Mouse (Mus musculus): Measurements from ENCODE around the gene 4931423N10Rik. TPM values are rescaled to one million over a fixed set of nuclear protein-coding genes. Genes with fewer than 3 reads are reported as not detected.
"Not testable (repeated sequence)": the region's sequence is repeated elsewhere in the genome, so short reads cannot be mapped to it uniquely, and the experiment has no call there.

Gene 4931423N10Rik
- not detected in 2 replicates for polyA plus RNA-seq (2016; fragmentation: Nextera tagmentation; extraction: Ambion mirVana)

- no peak within 1 kb of the TSS for H3K9ac ChIP-seq
- H3K4me2 ChIP-seq = no peak within 1 kb of the TSS
- ATAC-seq (ENCODE audit: insufficient number of reproducible peaks, low FRiP score) = no peak
- 77% methylated on average over 15 of the region's 15 CpGs for WGBS
- H3K27ac ChIP-seq (ENCODE audit: poor library complexity, severe bottlenecking) = no peak within 1 kb of the TSS
- H3K4me3 ChIP-seq = no peak within 1 kb of the TSS
- H3K27me3 ChIP-seq (replicated peaks) = no peaks in the 10 kb centered on the region
- peaks cover 8% of the 10 kb centered on the region for H3K4me1 ChIP-seq (replicated peaks)
- no peaks in the 10 kb centered on the region for H3K36me3 ChIP-seq
- H3K9me3 ChIP-seq (replicated peaks) = no peaks in the 10 kb centered on the region
Measured at GRCm38 (mm10) chr2:23207070-23207526, at the start of gene 4931423N10Rik. Gene 4931423N10Rik, plus strand, starts transcription at chr2:23207476.

- ATAC-seq (ENCODE audit: insufficient number of reproducible peaks, low FRiP score) = no peak
- WGBS = 74% methylated on average over 3 of the region's 3 CpGs
Measured at GRCm38 (mm10) chr2:23172305-23172704, 35.0 kb upstream of the 4931423N10Rik start.

GRCm38 (mm10) chr2:23194366-23194765 is 12.9 kb upstream of the 4931423N10Rik start:
- no peaks in the 10 kb centered on the region for H3K4me1 ChIP-seq (replicated peaks)
- H3K36me3 ChIP-seq = peaks cover 59% of the 10 kb centered on the region
- 83% methylated on average over 1 of the region's 1 CpGs for WGBS
- no peak overlapping the region for H3K4me2 ChIP-seq
- H3K27me3 ChIP-seq (replicated peaks) = no peaks in the 10 kb centered on the region
- no peak overlapping the region for H3K27ac ChIP-seq (ENCODE audit: poor library complexity, severe bottlenecking)
- H3K9me3 ChIP-seq (replicated peaks) = no peaks in the 10 kb centered on the region
- H3K9ac ChIP-seq = no peak overlapping the region
- ATAC-seq (ENCODE audit: insufficient number of reproducible peaks, low FRiP score) = no peak
- H3K4me3 ChIP-seq = no peak overlapping the region

More at GRCm38 (mm10) chr2:23172305-23172704, 35.0 kb upstream of the 4931423N10Rik start:
- no peaks in the 10 kb centered on the region for H3K9me3 ChIP-seq (replicated peaks)
- H3K36me3 ChIP-seq = peaks cover 52% of the 10 kb centered on the region
- no peak overlapping the region for H3K4me3 ChIP-seq
- no peaks in the 10 kb centered on the region for H3K4me1 ChIP-seq (replicated peaks)
- no peak overlapping the region for H3K27ac ChIP-seq (ENCODE audit: poor library complexity, severe bottlenecking)
- no peak overlapping the region for H3K9ac ChIP-seq
- no peaks in the 10 kb centered on the region for H3K27me3 ChIP-seq (replicated peaks)
- H3K4me2 ChIP-seq = no peak overlapping the region

GRCm38 (mm10) chr2:23201034-23201433 is 6.2 kb upstream of the 4931423N10Rik start:
- Histone ChIP-seq H3K27me3 (replicated peaks) (no peaks in the 10 kb centered on the region), H3K4me3 (no peak overlapping the region), H3K27ac (ENCODE audit: poor library complexity, severe bottlenecking) (no peak overlapping the region), H3K36me3 (peaks cover 24% of the 10 kb centered on the region), H3K4me2 (no peak overlapping the region), H3K9me3 (replicated peaks) (no peaks in the 10 kb centered on the region), H3K9ac (no peak overlapping the region), H3K4me1 (replicated peaks) (peaks cover 8% of the 10 kb centered on the region)
- 78% methylated on average over 1 of the region's 1 CpGs for WGBS
- no peak for ATAC-seq (ENCODE audit: insufficient number of reproducible peaks, low FRiP score)

- H3K9me3 ChIP-seq (replicated peaks) = no peaks in the 10 kb centered on the region
- WGBS = 50% methylated on average over 15 of the region's 15 CpGs
- H3K36me3 ChIP-seq = peaks cover 16% of the 10 kb centered on the region
- H3K4me2 ChIP-seq = peak overlapping the region; percentile 7; the same call in 1 of the 2 replicates
- no peak overlapping the region for H3K27ac ChIP-seq (ENCODE audit: poor library complexity, severe bottlenecking)
- no peaks in the 10 kb centered on the region for H3K27me3 ChIP-seq (replicated peaks)
- peaks cover 8% of the 10 kb centered on the region for H3K4me1 ChIP-seq (replicated peaks)
- no peak for ATAC-seq (ENCODE audit: insufficient number of reproducible peaks, low FRiP score)
- no peak overlapping the region for H3K9ac ChIP-seq
- no peak overlapping the region for H3K4me3 ChIP-seq
Measured at GRCm38 (mm10) chr2:23202900-23203670, 4.2 kb upstream of the 4931423N10Rik start.

- Histone ChIP-seq H3K36me3 (no peaks in the 10 kb centered on the region), H3K4me3 (no peak overlapping the region), H3K4me2 (no peak overlapping the region), H3K9me3 (replicated peaks) (no peaks in the 10 kb centered on the region), H3K4me1 (replicated peaks) (no peaks in the 10 kb centered on the region), H3K27ac (ENCODE audit: poor library complexity, severe bottlenecking) (no peak overlapping the region), H3K9ac (no peak overlapping the region), H3K27me3 (replicated peaks) (no peaks in the 10 kb centered on the region)
- WGBS = 73% methylated on average over 5 of the region's 5 CpGs
- ATAC-seq (ENCODE audit: insufficient number of reproducible peaks, low FRiP score) = no peak
Measured at GRCm38 (mm10) chr2:23213661-23214060, 6.4 kb downstream of the 4931423N10Rik start.

GRCm38 (mm10) chr2:23225199-23225598 is 17.9 kb downstream of the 4931423N10Rik start:
- Histone ChIP-seq H3K27me3 (replicated peaks) (no peaks in the 10 kb centered on the region), H3K36me3 (no peaks in the 10 kb centered on the region), H3K4me1 (replicated peaks) (no peaks in the 10 kb centered on the region), H3K9ac (no peak overlapping the region), H3K9me3 (replicated peaks) (no peaks in the 10 kb centered on the region), H3K4me2 (no peak overlapping the region), H3K4me3 (no peak overlapping the region), H3K27ac (ENCODE audit: poor library complexity, severe bottlenecking) (no peak overlapping the region)
- no peak for ATAC-seq (ENCODE audit: insufficient number of reproducible peaks, low FRiP score)
- WGBS = 43% methylated on average over 7 of the region's 7 CpGs

- no peak for ATAC-seq (ENCODE audit: insufficient number of reproducible peaks, low FRiP score)
- H3K36me3 ChIP-seq = no peaks in the 10 kb centered on the region
Measured at GRCm38 (mm10) chr2:23228463-23228862, 21.2 kb downstream of the 4931423N10Rik start.

GRCm38 (mm10) chr2:23234065-23234773 is 26.9 kb downstream of the 4931423N10Rik start:
- H3K4me1 ChIP-seq (replicated peaks) = no peaks in the 10 kb centered on the region
- under 1% methylated on average over 33 of the region's 50 CpGs for WGBS
- no peaks in the 10 kb centered on the region for H3K9me3 ChIP-seq (replicated peaks)
- H3K4me3 ChIP-seq = peak overlapping the region; percentile 53
- no peak overlapping the region for H3K27ac ChIP-seq (ENCODE audit: poor library complexity, severe bottlenecking)
- no peaks in the 10 kb centered on the region for H3K36me3 ChIP-seq
- H3K9ac ChIP-seq = peak overlapping the region; percentile 74
- ATAC-seq (ENCODE audit: insufficient number of reproducible peaks, low FRiP score) = peak; percentile 39; the same call in 1 of the 2 replicates
- H3K27me3 ChIP-seq (replicated peaks) = peaks cover 7% of the 10 kb centered on the region; the same call in 1 of the 2 replicates
- H3K4me2 ChIP-seq = peak overlapping the region; percentile 92

More at GRCm38 (mm10) chr2:23228463-23228862, 21.2 kb downstream of the 4931423N10Rik start:
- H3K27ac ChIP-seq (ENCODE audit: poor library complexity, severe bottlenecking) = no peak overlapping the region
- H3K9ac ChIP-seq = no peak overlapping the region
- no peaks in the 10 kb centered on the region for H3K27me3 ChIP-seq (replicated peaks)
- no peaks in the 10 kb centered on the region for H3K9me3 ChIP-seq (replicated peaks)
- no peaks in the 10 kb centered on the region for H3K4me1 ChIP-seq (replicated peaks)
- no peak overlapping the region for H3K4me2 ChIP-seq
- 68% methylated on average over 2 of the region's 2 CpGs for WGBS
- no peak overlapping the region for H3K4me3 ChIP-seq

GRCm38 (mm10) chr2:23290991-23291390 is 83.7 kb downstream of the 4931423N10Rik start:
- not testable (repeated sequence) for H3K27me3 ChIP-seq (replicated peaks); H3K36me3 ChIP-seq; ATAC-seq (ENCODE audit: insufficient number of reproducible peaks, low FRiP score); H3K4me3 ChIP-seq; H3K27ac ChIP-seq (ENCODE audit: poor library complexity, severe bottlenecking); H3K4me1 ChIP-seq (replicated peaks); H3K4me2 ChIP-seq; H3K9ac ChIP-seq
- peaks cover 14% of the 10 kb centered on the region; the same call in 1 of the 2 replicates for H3K9me3 ChIP-seq (replicated peaks)
- 42% methylated on average over 19 of the region's 19 CpGs for WGBS

GRCm38 (mm10) chr2:23314869-23315268 is 107.6 kb downstream of the 4931423N10Rik start:
- H3K4me2 ChIP-seq = no peak overlapping the region
- ATAC-seq (ENCODE audit: insufficient number of reproducible peaks, low FRiP score) = no peak
- no peaks in the 10 kb centered on the region for H3K36me3 ChIP-seq
- H3K27me3 ChIP-seq (replicated peaks) = no peaks in the 10 kb centered on the region
- no peak overlapping the region for H3K4me3 ChIP-seq
- no peaks in the 10 kb centered on the region for H3K9me3 ChIP-seq (replicated peaks)
- H3K9ac ChIP-seq = no peak overlapping the region
- no peaks in the 10 kb centered on the region for H3K4me1 ChIP-seq (replicated peaks)
- 28% methylated on average over 1 of the region's 1 CpGs for WGBS
- H3K27ac ChIP-seq (ENCODE audit: poor library complexity, severe bottlenecking) = no peak overlapping the region
